In genomic region chr4:43381408-43382154, GRCm38 (mm10) we compare ENCODE assay signal across 8 mouse cellular contexts. TPM values are rescaled to one million over a fixed set of nuclear protein-coding genes. Genes with fewer than 3 reads are reported as not detected.
DNase-seq lines count a peak whose midpoint lies in the region; ATAC-seq and TF ChIP-seq lines count a peak whose summit lies in the region.

Gene Rusc2, plus strand, starts transcription at chr4:43381979.

- WGBS in lung, embryonic 15.5 days: under 1% methylated on average over 62 of the region's 63 CpGs

- no peak for DNase-seq in G1E (ENCODE audit: low spot score)
- peak; percentile 94 for DNase-seq in cerebellum, adult 8-10 months
- peak; percentile 75 to 95 for DNase-seq in frontal cortex, adult 2 months (ENCODE audit: extremely low spot score in 1 of 2, low spot score in 1 of 2)
- DNase-seq in layer of hippocampus, adult 9-11 months: peak; percentile 92
- DNase-seq in ovary, adult 18-20 months (ENCODE audit: low spot score): peak; percentile 82
- DNase-seq in thymus, postnatal 10 days (ENCODE audit: low spot score in 2 of 2): peak; percentile 58 to 77

- H3K4me3 ChIP-seq in G1E (ENCODE audit: low read depth, low read length): peak within 1 kb of the TSS; percentile 30; the same call in 1 of the 2 replicates
- peak within 1 kb of the TSS; percentile 83 for H3K4me3 ChIP-seq in lung, embryonic 15.5 days

- H3K9ac ChIP-seq in lung, embryonic 15.5 days: peak within 1 kb of the TSS; percentile 83

- TF ChIP-seq CTCF in G1E (IDR thresholded peaks at IDR 0.05; ENCODE audit: low read depth, low read length): no peak

- H3K4me2 ChIP-seq in lung, embryonic 15.5 days: peak within 1 kb of the TSS; percentile 93

- peaks cover 10% of the 10 kb centered on the region for H3K4me1 ChIP-seq in G1E (ENCODE audit: insufficient read depth, low read depth, low read length)
- H3K4me1 ChIP-seq in lung, embryonic 15.5 days: peaks cover 24% of the 10 kb centered on the region; the same call in 1 of the 2 replicates

- H3K27ac ChIP-seq in lung, embryonic 15.5 days: peak within 1 kb of the TSS; percentile 69

- peaks cover 15% of the 10 kb centered on the region for H3K27me3 ChIP-seq in G1E (ENCODE audit: insufficient read depth, low read length)
- H3K27me3 ChIP-seq in lung, embryonic 15.5 days: peaks cover 9% of the 10 kb centered on the region; the same call in 1 of the 2 replicates

- H3K9me3 ChIP-seq in G1E (replicated peaks): peaks cover 5% of the 10 kb centered on the region
- no peaks in the 10 kb centered on the region for H3K9me3 ChIP-seq in lung, embryonic 15.5 days

- ATAC-seq in G1E (ENCODE audit: extremely low read depth, insufficient number of reproducible peaks, low FRiP score, poor library complexity, severe bottlenecking): no peak
- ATAC-seq in hematopoietic stem cell, adult 5-6 weeks (replicated peaks in 1 of 2; ENCODE audit: insufficient read depth in 1 of 2, low FRiP score in 2 of 2, low TSS enrichment in 1 of 2, low read depth in 1 of 2, poor library complexity in 2 of 2, severe bottlenecking in 2 of 2): peak; percentile 63 to 64
- peak; percentile 91 for ATAC-seq in lung, embryonic 15.5 days (ENCODE audit: borderline replicate concordance, extremely low read depth, low FRiP score, low TSS enrichment)

- no peaks in the 10 kb centered on the region for H3K36me3 ChIP-seq in G1E (replicated peaks)
- no peaks in the 10 kb centered on the region for H3K36me3 ChIP-seq in lung, embryonic 15.5 days

RNA-seq across cellular contexts. Expression of gene Rusc2, which starts in this region (rescaled TPM):
- total RNA-seq in G1E (2014; fragmentation: Nextera tagmentation) (11.9 and 17.1 TPM in 2 replicates), G1E (2017) (4.5 and 8.7 TPM in 2 replicates)
- 14.5 and 18.5 TPM in 2 replicates for polyA plus RNA-seq in G1E (2012)
- 60.0 and 64.5 TPM in 2 replicates for polyA plus RNA-seq in frontal cortex, adult 2 months (2012; rRNA removed)
- total RNA-seq in hematopoietic stem cell, adult 5-6 weeks (2017): 2.8 and 4.8 TPM in 2 replicates
- 13.0 and 14.0 TPM in 2 replicates for polyA plus RNA-seq in lung, embryonic 15.5 days (2015; fragmentation: Nextera tagmentation; extraction: Ambion mirVana)
